Mouse (Mus musculus) CH12.LX (cell line): ENCODE measurements around the gene Smim24. TPM values are rescaled to one million over a fixed set of nuclear protein-coding genes. Genes with fewer than 3 reads are reported as not detected.
A peak's percentile ranks its signal among the peaks of the same experiment; 100 is the strongest.

ENCODE experiments used
- DNase-seq: peaks from one replicate; pipeline ENCODE4 v3.0.0-alpha.2; 2013; ENCODE audit errors: extremely low read depth
- H3K27ac ChIP-seq: 2 replicates; pipeline ENCODE4 v1.5.1; 2012; ENCODE audit warnings: low read depth, mild to moderate bottlenecking, control low read depth, moderate library complexity; ENCODE audit not compliant: insufficient read depth
- H3K27me3 ChIP-seq: replicated peaks from 2 replicates; pipeline ENCODE3; 2012; ENCODE audit warnings: inconsistent platforms
- H3K36me3 ChIP-seq, 2 experiments: replicated peaks in 1 of 2; 2 replicates each; pipeline versions ENCODE3 to v1.6.1; 2012; ENCODE audit warnings: inconsistent platforms in 1 of 2, low read length in 1 of 2, mild to moderate bottlenecking in 1 of 2, mixed read lengths in 1 of 2, moderate library complexity in 1 of 2; ENCODE audit not compliant: control insufficient read depth in 1 of 2, insufficient read depth in 1 of 2
- H3K4me1 ChIP-seq, 2 experiments: 2 replicates each; pipeline ENCODE4 v1.6.1; 2012; ENCODE audit warnings: inconsistent platforms in 1 of 2, moderate library complexity in 1 of 2; ENCODE audit not compliant: insufficient read depth in 2 of 2, control insufficient read depth in 1 of 2
- H3K4me2 ChIP-seq: 2 replicates; pipeline ENCODE4 v1.6.1; 2012; ENCODE audit warnings: low read depth, mild to moderate bottlenecking, control low read depth; ENCODE audit not compliant: poor library complexity, insufficient read depth, severe bottlenecking
- H3K4me3 ChIP-seq, 3 experiments: fragments of 150-350 bp in 1 of 3; sonication (generic) in 1 of 3; replicated peaks in 1 of 3; 2 replicates each; pipeline versions ENCODE3 to v1.5.1; 2011 to 2012; ENCODE audit warnings: low read depth in 2 of 3, low read length in 2 of 3, mild to moderate bottlenecking in 2 of 3, moderate library complexity in 2 of 3, control low read depth in 1 of 3, improper control_type of control experiment in 1 of 3, inconsistent platforms in 1 of 3, mixed read lengths in 1 of 3; ENCODE audit not compliant: poor library complexity in 1 of 3
- H3K79me2 ChIP-seq: replicated peaks from 2 replicates; pipeline ENCODE4 v1.6.1; 2012; ENCODE audit warnings: mild to moderate bottlenecking, moderate library complexity; ENCODE audit not compliant: control insufficient read depth, poor library complexity, insufficient read depth, severe bottlenecking; ENCODE audit errors: extremely low read depth
- H3K9ac ChIP-seq: 2 replicates; pipeline ENCODE4 v1.6.1; 2012; ENCODE audit warnings: low read depth, mild to moderate bottlenecking, control low read depth, moderate library complexity; ENCODE audit not compliant: insufficient read depth
- H3K9me3 ChIP-seq: replicated peaks from 2 replicates; pipeline ENCODE3; 2012; ENCODE audit warnings: low read length, inconsistent platforms, mixed read lengths
- BHLHE40 ChIP-seq: IDR thresholded peaks from 2 replicates; pipeline ENCODE4 v1.6.1; 2011; ENCODE audit warnings: mild to moderate bottlenecking, low read depth, low read length, improper control_type of control experiment
- CHD1 ChIP-seq: IDR thresholded peaks from 2 replicates; pipeline ENCODE4 v1.6.1; 2012; ENCODE audit warnings: low read depth, low read length, improper control_type of control experiment, inconsistent platforms
- CHD2 ChIP-seq: IDR thresholded peaks from 2 replicates; pipeline ENCODE4 v1.6.1; 2011; ENCODE audit warnings: low read length, improper control_type of control experiment
- ETS1 ChIP-seq: conservative IDR thresholded peaks from 2 replicates; pipeline ENCODE4 v1.6.1; 2012; ENCODE audit warnings: low read depth, mild to moderate bottlenecking, inconsistent platforms, low read length, improper control_type of control experiment, moderate library complexity
- GABPA ChIP-seq: IDR thresholded peaks from 2 replicates; pipeline ENCODE4 v1.6.1; 2012; ENCODE audit warnings: low read depth, low read length, improper control_type of control experiment, inconsistent platforms; ENCODE audit not compliant: insufficient replicate concordance
- IRF4 ChIP-seq: IDR thresholded peaks from 2 replicates; pipeline ENCODE4 v1.6.1; 2014; ENCODE audit warnings: low read depth, mild to moderate bottlenecking, inconsistent platforms, low read length, improper control_type of control experiment
- JUN ChIP-seq: IDR thresholded peaks from 2 replicates; pipeline ENCODE4 v1.6.1; 2011; ENCODE audit warnings: low read depth, mild to moderate bottlenecking, low read length, improper control_type of control experiment, moderate library complexity; ENCODE audit not compliant: insufficient read depth
- JUND ChIP-seq: conservative IDR thresholded peaks from 2 replicates; pipeline ENCODE4 v1.6.1; 2011; ENCODE audit warnings: low read depth, low read length, improper control_type of control experiment
- MAX ChIP-seq: IDR thresholded peaks from 2 replicates; pipeline ENCODE4 v1.6.1; 2011; ENCODE audit warnings: low read length, improper control_type of control experiment
- MAZ ChIP-seq: IDR thresholded peaks from 2 replicates; pipeline ENCODE4 v1.6.1; 2012; ENCODE audit warnings: low read depth, mild to moderate bottlenecking, inconsistent platforms, low read length, improper control_type of control experiment, moderate library complexity
- MEF2A ChIP-seq: IDR thresholded peaks from 2 replicates; pipeline ENCODE4 v1.6.1; 2014; ENCODE audit warnings: low read depth, mild to moderate bottlenecking, inconsistent platforms, low read length, improper control_type of control experiment, borderline replicate concordance
- POLR2A ChIP-seq: IDR thresholded peaks from 2 replicates; pipeline ENCODE4 v1.6.1; 2011; ENCODE audit warnings: low read depth, mild to moderate bottlenecking, improper control_type of control experiment, low read length
- POLR2AphosphoS2 ChIP-seq: IDR thresholded peaks from 2 replicates; pipeline ENCODE4 v1.6.1; 2011; ENCODE audit warnings: low read depth, low read length, improper control_type of control experiment
- RAD21 ChIP-seq: IDR thresholded peaks from 2 replicates; pipeline ENCODE4 v1.6.1; 2011; ENCODE audit warnings: low read depth, mild to moderate bottlenecking, low read length, improper control_type of control experiment, moderate library complexity
- SMC3 ChIP-seq: IDR thresholded peaks from 2 replicates; pipeline ENCODE4 v1.6.1; 2011; ENCODE audit warnings: low read depth, low read length, improper control_type of control experiment
- USF1 ChIP-seq: IDR thresholded peaks from 2 replicates; pipeline ENCODE4 v1.6.1; 2014; ENCODE audit warnings: low read depth, mild to moderate bottlenecking, inconsistent platforms, low read length, improper control_type of control experiment
- USF2 ChIP-seq: conservative IDR thresholded peaks from 2 replicates; pipeline ENCODE4 v1.6.1; 2011; ENCODE audit warnings: low read depth, low read length, improper control_type of control experiment
- ZC3H11A ChIP-seq: IDR thresholded peaks from 2 replicates; pipeline ENCODE4 v1.6.1; 2012; ENCODE audit warnings: low read depth, mild to moderate bottlenecking, inconsistent platforms, low read length, improper control_type of control experiment
- ZKSCAN1 ChIP-seq: IDR thresholded peaks from 2 replicates; pipeline ENCODE4 v1.6.1; 2012; ENCODE audit warnings: low read depth, inconsistent platforms, low read length, improper control_type of control experiment, borderline replicate concordance
- ZMIZ1 ChIP-seq: IDR thresholded peaks from 2 replicates; pipeline ENCODE4 v1.6.1; 2012; ENCODE audit warnings: low read depth, mild to moderate bottlenecking, inconsistent platforms, low read length, improper control_type of control experiment
- ZNF384 ChIP-seq: IDR thresholded peaks from 2 replicates; pipeline ENCODE4 v1.6.1; 2012; ENCODE audit warnings: low read depth, low read length, improper control_type of control experiment, inconsistent platforms
- dilution Hi-C: fragments of 300-500 bp; cut with MboI; formaldehyde crosslinking; loops from 2 replicates; pipeline ENCODE4 v1.14.3; 2020; ENCODE audit warnings: low sequenced_read_pairs; ENCODE audit not compliant: extremely low pct_unique_long_range_greater_than_20kb, extremely low pct_ligation_motif_present
- in situ Hi-C: fragments of 300-500 bp; cut with MboI; formaldehyde crosslinking; loops from 3 replicates; pipeline ENCODE4 v1.14.3; 2019; ENCODE audit warnings: low sequenced_read_pairs, low pct_ligation_motif_present, low pct_unique_long_range_greater_than_20kb, mixed read lengths
- polyA plus RNA-seq: library from polyadenylated mRNA; unstranded; fragments of >175 nt; gene quantifications from 2 replicates; pipeline ENCODE4 v1.2.1, GENCODE M21; 2012; ENCODE audit warnings: low read depth; ENCODE audit not compliant: insufficient read length
- total RNA-seq, 2 experiments: library from RNA; depleted of rRNA; stranded (reverse); fragments of 300-350 nt in 1 of 2; fragments of >200 nt in 1 of 2; gene quantifications; 2 replicates each; pipeline ENCODE4 v1.2.3; 2012 to 2014

Smim24 gene
- total and polyA plus RNA-seq, 3 experiments = 0.13 to 0.64 TPM; not detected in 1

DNA sequence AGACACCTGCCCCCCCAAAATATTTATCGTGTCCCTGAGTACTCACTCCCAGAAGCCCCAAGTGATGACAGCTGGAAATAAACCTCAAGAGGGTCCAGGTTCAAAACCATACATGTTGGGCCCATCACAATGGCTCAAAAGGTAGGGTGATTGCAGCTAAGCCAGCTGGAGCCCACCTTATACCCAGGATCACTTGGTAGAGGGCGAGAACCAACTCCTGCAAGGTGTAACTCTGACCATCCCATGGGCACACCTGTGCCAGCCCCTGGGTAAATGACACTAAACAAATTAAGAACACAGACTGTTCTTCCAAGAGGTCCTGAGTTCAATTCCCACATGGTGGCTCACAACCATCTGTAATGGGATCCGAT, 13.7 kb upstream of the Smim24 start:
- H3K4me3 ChIP-seq = peak overlapping the region; percentile 53 to 90 (median 59)
- TF ChIP-seq ZC3H11A (no peak), JUN (no peak), BHLHE40 (no peak), ZMIZ1 (no peak), SMC3 (no peak), USF1 (no peak), ETS1 (no peak), POLR2AphosphoS2 (no peak), RAD21 (no peak), MEF2A (no peak), CHD1 (no peak), ZKSCAN1 (no peak), JUND (no peak), POLR2A (no peak), MAX (no peak), MAZ (no peak), IRF4 (no peak), CHD2 (no peak), ZNF384 (no peak), USF2 (no peak)
- peaks cover 6 to 12% of the 10 kb centered on the region in 2 experiments for H3K36me3 ChIP-seq
- H3K9ac ChIP-seq = peak overlapping the region; percentile 58
- in situ Hi-C loops = no loop called here
- no peak for DNase-seq
- peaks cover 31% of the 10 kb centered on the region for H3K79me2 ChIP-seq
- no peaks in the 10 kb centered on the region for H3K9me3 ChIP-seq
- dilution Hi-C loops = no loop called here
- H3K4me1 ChIP-seq = peaks cover 4 to 30% of the 10 kb centered on the region in 2 experiments; a peak in 3 of 4 replicates
- H3K27ac ChIP-seq = no peak overlapping the region
- peak overlapping the region; percentile 47 for H3K4me2 ChIP-seq
- no peaks in the 10 kb centered on the region for H3K27me3 ChIP-seq

DNA sequence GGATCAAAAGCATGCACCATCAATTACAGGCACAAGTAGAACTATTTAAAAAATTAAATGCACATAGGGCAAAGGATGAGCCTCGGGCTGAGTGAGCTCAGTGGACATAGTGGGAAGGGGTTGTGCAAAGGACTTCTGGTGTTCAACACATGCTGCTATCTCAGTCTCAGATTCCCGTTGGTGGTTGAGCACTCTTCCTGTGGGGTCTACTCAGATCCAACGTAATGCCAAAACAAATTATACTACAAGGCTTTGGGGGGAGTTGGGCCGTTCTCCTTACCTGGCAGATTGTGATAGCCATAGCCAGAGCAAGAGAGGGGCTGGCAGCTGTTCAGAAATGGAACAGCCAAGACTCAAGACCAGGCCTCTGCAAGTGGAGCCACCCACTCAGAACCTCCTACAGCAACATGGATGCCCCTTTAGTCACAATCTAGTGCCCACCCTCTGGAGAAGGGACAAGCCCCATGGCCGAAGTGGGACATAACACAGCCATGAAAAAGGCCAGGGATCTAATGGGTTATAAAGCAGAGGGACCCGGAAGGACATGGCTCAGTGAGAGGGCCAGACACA, 13.0 kb upstream of the Smim24 start:
- peaks cover 2 to 27% of the 10 kb centered on the region in 2 experiments; a peak in 2 of 4 replicates for H3K4me1 ChIP-seq
- peaks cover 32% of the 10 kb centered on the region for H3K79me2 ChIP-seq
- no peak overlapping the region for H3K4me3 ChIP-seq
- in situ Hi-C loops = loop anchor here (5.0 kb wide), 1 partner anchor 152 kb away; no protein-coding TSS in a partner anchor
- no peak for TF ChIP-seq GABPA
- TF ChIP-seq, all 38 proteins: peak for 0
- DNase-seq = no peak
- H3K36me3 ChIP-seq = peaks cover 4 to 9% of the 10 kb centered on the region in 2 experiments
- no peaks in the 10 kb centered on the region for H3K9me3 ChIP-seq
- H3K27me3 ChIP-seq = no peaks in the 10 kb centered on the region
- no peak overlapping the region for H3K27ac ChIP-seq
- no peak overlapping the region for H3K4me2 ChIP-seq
- H3K9ac ChIP-seq = no peak overlapping the region
- dilution Hi-C loops = no loop called here
